Mouse (Mus musculus) forebrain, embryonic 12.5 days (tissue): Measurements from ENCODE around the gene St3gal4. TPM values are rescaled to one million over a fixed set of nuclear protein-coding genes. Genes with fewer than 3 reads are reported as not detected.

Experiments
- ATAC-seq: fragments of 200-750 bp; cut with Nextera tagmentation; 2 replicates; pipeline ENCODE4 v1.8.0; 2017; ENCODE audit warnings: moderate TSS enrichment; ENCODE audit not compliant: low FRiP score
- H3K27ac ChIP-seq: fragments of 300-500 bp; sonication (generic); 2 replicates; pipeline ENCODE4 v1.5.1; 2016; ENCODE audit warnings: mild to moderate bottlenecking
- H3K27me3 ChIP-seq: fragments of 300-500 bp; sonication (generic); 2 replicates; pipeline ENCODE4 v1.6.1; 2016; ENCODE audit warnings: mild to moderate bottlenecking
- H3K36me3 ChIP-seq: fragments of 300-500 bp; sonication (generic); replicated peaks from 2 replicates; pipeline ENCODE4 v1.6.1; 2016; ENCODE audit warnings: mild to moderate bottlenecking
- H3K4me1 ChIP-seq: fragments of 300-500 bp; sonication (generic); 2 replicates; pipeline ENCODE4 v1.6.1; 2016
- H3K4me2 ChIP-seq: fragments of 300-500 bp; sonication (generic); 2 replicates; pipeline ENCODE4 v1.6.1; 2016; ENCODE audit warnings: mild to moderate bottlenecking, moderate library complexity
- H3K4me3 ChIP-seq: fragments of 300-500 bp; sonication (generic); replicated peaks from 2 replicates; pipeline ENCODE4 v1.5.1; 2016; ENCODE audit warnings: mild to moderate bottlenecking
- H3K9ac ChIP-seq: fragments of 300-500 bp; sonication (generic); 2 replicates; pipeline ENCODE4 v1.6.1; 2016; ENCODE audit warnings: mild to moderate bottlenecking
- H3K9me3 ChIP-seq: fragments of 300-500 bp; sonication (generic); 2 replicates; pipeline ENCODE4 v1.6.1; 2016
- WGBS: fragments of 180-500 bp; shearing (Covaris S2); methylation state at CpG from one replicate; pipeline ENCODE4 v1.1.7; 2016; 5-methylcytosine and 5-hydroxymethylcytosine counted together
- polyA plus RNA-seq: library from polyadenylated mRNA; unstranded; fragments of >200 nt; fragmentation: Nextera tagmentation; extraction: Ambion mirVana; gene quantifications from 2 replicates; pipeline ENCODE4 v1.2.1, GENCODE M21; 2016

Gene St3gal4
- 9.9 and 12.1 TPM in 2 replicates for polyA plus RNA-seq

DNA sequence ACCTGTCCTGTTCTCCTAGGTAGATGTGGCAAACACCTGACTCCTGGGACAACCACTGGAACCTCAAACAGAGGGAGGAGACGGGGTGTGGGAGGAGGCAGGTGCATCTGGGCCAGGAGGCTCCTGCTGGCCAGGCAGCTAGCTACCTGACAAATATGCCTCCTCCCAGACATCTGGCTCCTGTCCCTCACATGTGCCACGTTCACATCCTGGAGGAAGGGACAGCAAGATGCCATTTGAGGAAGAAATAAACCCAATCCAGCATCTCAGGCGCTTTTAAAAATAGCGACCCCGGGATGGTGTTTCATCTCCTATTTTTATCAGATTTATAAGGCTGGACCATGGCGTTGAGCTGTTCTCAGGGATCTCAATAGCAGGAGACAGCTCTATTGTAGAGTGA is at the start of gene St3gal4:
St3gal4 (minus strand) TSS at position 101 of the 400 bp plus-strand sequence.
- no peak for ATAC-seq
- WGBS = 86% methylated on average over 6 of the region's 6 CpGs
- Histone ChIP-seq H3K4me2 (no peak within 1 kb of the TSS), H3K36me3 (peaks cover 4% of the 10 kb centered on the region), H3K4me3 (no peak within 1 kb of the TSS), H3K27me3 (no peaks in the 10 kb centered on the region), H3K9me3 (no peaks in the 10 kb centered on the region), H3K9ac (no peak within 1 kb of the TSS), H3K27ac (no peak within 1 kb of the TSS), H3K4me1 (peaks cover 22% of the 10 kb centered on the region)

DNA sequence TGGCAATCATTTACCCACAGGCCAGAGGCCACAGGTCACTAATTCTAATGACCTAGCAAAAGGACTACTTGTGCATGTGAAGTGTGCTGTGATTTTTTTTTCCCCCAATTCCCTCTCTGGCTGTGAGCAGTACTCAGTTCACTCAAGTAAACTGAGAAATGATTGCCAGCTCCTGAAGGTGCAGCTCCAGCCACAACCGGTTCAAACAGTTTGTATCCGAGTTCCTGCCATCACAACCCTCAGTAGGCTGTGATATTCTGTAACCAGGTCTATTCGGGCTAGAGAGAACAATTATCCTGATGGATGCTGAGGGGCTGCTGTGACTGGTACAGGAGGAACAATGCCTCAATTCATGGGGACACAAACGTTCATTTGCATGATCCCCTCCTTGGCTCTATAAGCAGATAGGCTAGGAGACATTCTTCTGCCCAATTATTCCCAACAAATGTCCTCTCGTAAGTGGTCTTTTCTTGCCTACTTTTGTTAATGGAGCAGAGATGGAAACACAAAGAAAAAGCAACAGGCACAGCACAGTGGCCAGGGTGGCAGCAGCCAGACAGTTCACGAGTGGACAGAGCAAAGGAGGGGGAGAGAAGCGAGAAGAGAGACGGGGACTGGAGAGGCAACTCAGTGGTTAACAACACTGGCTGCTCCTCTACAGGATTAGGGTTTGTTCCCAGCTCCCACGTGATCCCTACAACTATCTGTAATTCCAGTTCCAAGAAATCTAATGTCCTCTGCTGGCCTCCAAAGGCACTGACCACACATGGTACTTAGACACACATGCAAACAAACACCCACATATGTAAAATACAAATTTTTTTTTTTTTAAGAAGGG is 47.9 kb upstream of the St3gal4 start:
- Histone ChIP-seq H3K27me3 (no peaks in the 10 kb centered on the region; the same call in 1 of the 2 replicates), H3K4me2 (peak overlapping the region; percentile 9; the same call in 1 of the 2 replicates), H3K36me3 (peaks cover 15% of the 10 kb centered on the region), H3K4me3 (no peak overlapping the region), H3K4me1 (peaks cover 20% of the 10 kb centered on the region), H3K9me3 (no peaks in the 10 kb centered on the region), H3K9ac (no peak overlapping the region), H3K27ac (peak overlapping the region; percentile 81)
- WGBS = 6% methylated on average over 9 of the region's 9 CpGs
- peak; percentile 85 for ATAC-seq

DNA sequence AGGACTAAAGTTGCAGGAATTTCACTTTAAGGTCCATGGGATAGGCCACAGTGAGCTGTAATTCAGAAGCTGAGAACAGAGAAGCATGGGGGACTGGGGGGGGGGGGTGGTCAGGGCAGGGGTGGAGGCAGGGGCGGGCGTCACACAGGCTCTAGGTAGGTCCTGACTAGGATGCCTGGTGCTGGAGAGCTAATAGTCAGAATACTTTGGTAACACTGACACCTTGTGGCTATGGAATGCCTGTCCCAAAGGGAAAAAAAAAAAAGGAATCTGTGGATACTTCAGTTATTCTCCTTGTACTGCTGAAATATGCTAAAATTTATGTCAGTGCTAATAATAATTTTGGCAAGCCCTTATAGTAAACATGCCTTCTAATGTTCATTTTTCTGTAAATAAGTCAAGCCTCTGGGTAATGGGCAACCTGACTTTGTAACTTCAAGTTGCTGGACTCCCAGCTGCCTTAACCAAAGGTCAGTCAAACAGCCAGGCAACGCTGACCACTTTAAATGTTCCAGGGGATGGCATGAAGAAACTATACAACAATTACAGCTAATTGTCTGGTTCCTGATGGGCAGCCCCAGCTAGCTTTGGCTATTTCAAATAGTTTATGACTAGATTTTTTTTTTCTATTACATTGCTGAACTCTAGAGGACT is 47.2 kb upstream of the St3gal4 start:
- peaks cover 20% of the 10 kb centered on the region for H3K4me1 ChIP-seq
- H3K9ac ChIP-seq = no peak overlapping the region
- H3K36me3 ChIP-seq = peaks cover 15% of the 10 kb centered on the region
- H3K27me3 ChIP-seq = no peaks in the 10 kb centered on the region; the same call in 1 of the 2 replicates
- peak; percentile 66 for ATAC-seq
- H3K4me3 ChIP-seq = no peak overlapping the region
- H3K4me2 ChIP-seq = no peak overlapping the region
- 7% methylated on average over 3 of the region's 3 CpGs for WGBS
- peak overlapping the region; percentile 81 for H3K27ac ChIP-seq
- H3K9me3 ChIP-seq = no peaks in the 10 kb centered on the region

DNA sequence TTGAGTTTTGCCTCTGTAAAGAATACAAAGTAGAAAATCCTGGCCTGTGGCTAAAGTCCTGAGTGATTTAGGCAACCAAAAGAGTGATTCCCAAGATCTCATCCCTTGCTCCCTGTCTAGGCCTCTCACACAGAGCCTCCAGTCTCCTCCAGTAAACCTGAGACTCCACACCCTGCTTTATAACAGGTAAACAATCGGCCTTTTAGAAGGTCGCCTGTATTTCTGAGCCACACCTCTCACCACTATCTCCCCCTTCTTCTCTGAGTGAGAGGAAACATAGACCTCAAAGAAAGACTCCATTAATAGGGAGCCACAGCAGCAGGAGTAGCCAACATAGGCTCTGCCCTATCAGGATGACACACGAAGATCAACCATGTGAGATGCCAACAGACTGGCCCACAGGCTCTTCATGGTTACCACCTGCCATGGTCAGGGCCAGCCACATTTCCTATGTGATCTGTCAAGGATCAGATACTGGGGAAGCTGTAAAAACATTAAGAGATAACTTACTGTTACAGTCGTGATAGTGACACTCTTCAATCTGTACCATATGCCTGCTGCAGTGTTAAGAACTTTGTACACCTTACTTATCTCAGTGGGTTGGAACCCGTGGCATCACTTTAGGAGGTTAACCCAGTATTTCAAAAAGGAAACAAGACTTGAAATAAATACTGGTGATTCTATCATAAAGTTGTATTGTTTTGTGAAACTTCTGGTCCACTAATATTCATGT is 45.2 kb upstream of the St3gal4 start:
- Histone ChIP-seq H3K36me3 (peaks cover 4% of the 10 kb centered on the region; the same call in 1 of the 2 replicates), H3K9ac (no peak overlapping the region), H3K27me3 (no peaks in the 10 kb centered on the region; the same call in 1 of the 2 replicates), H3K9me3 (no peaks in the 10 kb centered on the region), H3K4me1 (peaks cover 20% of the 10 kb centered on the region), H3K4me3 (no peak overlapping the region), H3K27ac (no peak overlapping the region), H3K4me2 (no peak overlapping the region)
- no peak for ATAC-seq
- WGBS = 83% methylated on average over 5 of the region's 5 CpGs

DNA sequence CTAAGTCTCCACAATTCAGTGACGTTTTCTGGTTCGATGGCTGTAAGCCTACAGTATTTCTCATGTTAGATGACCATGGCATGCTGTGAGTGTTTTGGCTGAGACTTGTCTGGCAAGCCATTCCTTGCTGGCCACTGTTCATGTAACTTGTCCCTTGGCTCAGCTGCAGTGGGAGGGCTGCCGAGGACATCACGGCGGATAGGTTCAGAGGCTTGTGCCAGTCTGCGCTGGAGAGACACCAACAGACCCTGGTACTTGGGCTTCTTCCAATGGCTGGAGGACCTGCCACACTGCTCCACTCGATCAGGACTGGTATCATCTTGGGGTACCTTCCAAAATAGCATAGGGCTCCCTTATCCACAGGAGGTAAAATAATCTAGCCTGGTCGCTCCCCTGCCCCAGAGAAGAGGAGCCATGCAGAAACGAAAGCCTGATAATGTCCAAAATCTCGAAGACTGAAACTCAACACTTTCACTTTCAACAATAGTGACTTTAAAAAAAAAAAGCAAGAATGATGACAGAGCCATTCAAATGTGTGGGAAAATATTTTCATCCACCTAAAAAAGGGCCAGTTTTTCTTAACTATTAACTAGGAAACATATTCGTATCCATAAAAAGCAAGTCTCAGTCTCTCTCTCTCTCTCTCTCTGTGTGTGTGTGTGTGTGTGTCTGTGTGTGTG is 44.1 kb upstream of the St3gal4 start:
- no peaks in the 10 kb centered on the region for H3K9me3 ChIP-seq
- no peak overlapping the region for H3K4me2 ChIP-seq
- H3K27me3 ChIP-seq = no peaks in the 10 kb centered on the region; the same call in 1 of the 2 replicates
- ATAC-seq = no peak
- WGBS = 89% methylated on average over 11 of the region's 11 CpGs
- no peak overlapping the region for H3K9ac ChIP-seq
- no peak overlapping the region for H3K4me3 ChIP-seq
- no peaks in the 10 kb centered on the region; the same call in 1 of the 2 replicates for H3K36me3 ChIP-seq
- no peak overlapping the region for H3K27ac ChIP-seq
- H3K4me1 ChIP-seq = peaks cover 19% of the 10 kb centered on the region

DNA sequence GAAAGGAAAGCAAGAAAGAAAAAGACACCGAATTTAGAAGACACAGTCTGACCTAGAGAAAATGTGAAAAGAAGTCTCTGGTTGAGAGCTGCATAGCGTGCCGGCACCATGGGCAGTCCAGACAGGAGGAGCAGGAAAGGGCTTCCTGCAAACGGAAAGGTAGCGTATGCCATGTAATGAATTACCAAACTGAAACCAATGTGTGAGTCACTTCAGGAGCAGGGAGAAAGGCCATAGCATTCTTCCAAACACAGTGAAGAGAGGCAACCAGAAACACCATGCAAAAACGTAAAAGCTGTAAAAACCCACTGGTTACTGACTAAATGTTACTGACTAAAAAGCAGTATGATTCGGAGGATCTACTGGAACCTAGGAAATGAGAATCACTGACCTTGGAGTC is 42.7 kb upstream of the St3gal4 start:
- Histone ChIP-seq H3K27ac (no peak overlapping the region), H3K27me3 (no peaks in the 10 kb centered on the region; the same call in 1 of the 2 replicates), H3K9me3 (no peaks in the 10 kb centered on the region), H3K4me1 (peaks cover 5% of the 10 kb centered on the region), H3K4me2 (no peak overlapping the region), H3K36me3 (no peaks in the 10 kb centered on the region; the same call in 1 of the 2 replicates), H3K9ac (no peak overlapping the region), H3K4me3 (no peak overlapping the region)
- no peak for ATAC-seq
- WGBS = 91% methylated on average over 7 of the region's 7 CpGs

DNA sequence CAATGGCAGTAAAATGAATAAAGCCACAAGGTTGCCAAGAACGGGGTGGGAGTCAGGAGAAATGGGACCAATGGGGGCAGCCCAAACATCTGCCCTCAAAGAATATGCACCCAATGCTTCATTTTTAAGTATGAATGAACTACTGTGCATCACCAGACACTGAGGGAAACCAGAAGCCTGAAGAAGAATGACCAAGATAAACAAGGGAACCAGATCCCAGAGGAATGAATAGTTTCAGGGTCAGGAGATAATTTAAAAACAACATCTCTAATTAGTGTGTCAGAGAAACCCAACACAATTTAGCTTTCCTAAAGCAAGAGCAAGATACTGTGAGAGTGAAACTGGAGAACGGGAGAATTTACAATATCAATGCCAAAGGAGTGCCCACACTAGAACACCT is 41.6 kb upstream of the St3gal4 start:
- no peak for ATAC-seq
- Histone ChIP-seq H3K4me3 (no peak overlapping the region), H3K27me3 (no peaks in the 10 kb centered on the region; the same call in 1 of the 2 replicates), H3K9me3 (no peaks in the 10 kb centered on the region), H3K4me2 (no peak overlapping the region), H3K27ac (no peak overlapping the region), H3K4me1 (no peaks in the 10 kb centered on the region), H3K9ac (no peak overlapping the region), H3K36me3 (no peaks in the 10 kb centered on the region; the same call in 1 of the 2 replicates)
- 58% methylated on average over 2 of the region's 2 CpGs for WGBS

DNA sequence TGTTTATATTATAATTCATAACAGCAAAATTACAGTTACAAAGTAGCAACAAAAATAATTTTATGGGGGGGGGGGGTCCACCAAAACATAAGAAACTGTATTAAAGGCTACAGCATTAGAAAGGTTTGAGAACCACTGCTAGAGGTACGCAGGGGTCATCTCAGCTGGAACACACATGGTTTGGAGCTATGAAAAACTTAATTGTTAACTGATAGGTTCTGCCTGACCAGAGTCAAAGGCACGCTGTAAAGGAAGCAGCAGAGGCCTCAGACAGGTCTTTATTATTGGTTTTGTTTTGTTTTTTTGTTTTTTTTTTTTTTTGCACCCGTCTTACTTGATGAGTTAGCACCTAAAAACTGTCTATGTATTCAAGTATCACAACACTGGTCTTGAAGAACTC is 39.4 kb upstream of the St3gal4 start:
- no peak overlapping the region for H3K4me3 ChIP-seq
- no peak overlapping the region for H3K9ac ChIP-seq
- H3K27me3 ChIP-seq = no peaks in the 10 kb centered on the region
- H3K9me3 ChIP-seq = no peaks in the 10 kb centered on the region
- 83% methylated on average over 3 of the region's 3 CpGs for WGBS
- H3K4me2 ChIP-seq = no peak overlapping the region
- no peak for ATAC-seq
- no peak overlapping the region for H3K27ac ChIP-seq
- no peaks in the 10 kb centered on the region for H3K4me1 ChIP-seq
- no peaks in the 10 kb centered on the region; the same call in 1 of the 2 replicates for H3K36me3 ChIP-seq

DNA sequence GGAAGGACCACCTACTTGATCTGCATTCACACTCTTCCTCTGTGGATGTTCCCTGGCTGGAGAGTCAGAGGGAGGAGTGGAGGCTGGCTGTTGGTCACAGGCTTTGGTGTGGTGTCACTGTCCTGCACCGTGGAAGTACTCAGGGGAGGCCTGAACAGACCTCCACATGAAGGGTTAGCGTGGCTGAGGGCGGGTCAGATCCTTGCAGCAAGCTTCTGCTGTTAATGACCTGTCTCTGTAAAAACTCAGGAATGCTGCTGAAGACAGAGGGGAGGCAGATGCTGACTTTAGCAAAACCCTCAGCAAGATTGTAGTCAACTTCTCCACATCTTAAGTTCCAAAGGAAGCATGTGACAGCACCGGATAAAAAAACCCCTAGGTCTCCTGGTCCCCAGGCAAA is 37.8 kb upstream of the St3gal4 start:
- Histone ChIP-seq H3K36me3 (no peaks in the 10 kb centered on the region), H3K27me3 (no peaks in the 10 kb centered on the region), H3K9me3 (no peaks in the 10 kb centered on the region), H3K9ac (no peak overlapping the region), H3K27ac (no peak overlapping the region), H3K4me2 (no peak overlapping the region), H3K4me3 (no peak overlapping the region), H3K4me1 (no peaks in the 10 kb centered on the region)
- WGBS = 91% methylated on average over 4 of the region's 4 CpGs
- no peak for ATAC-seq

DNA sequence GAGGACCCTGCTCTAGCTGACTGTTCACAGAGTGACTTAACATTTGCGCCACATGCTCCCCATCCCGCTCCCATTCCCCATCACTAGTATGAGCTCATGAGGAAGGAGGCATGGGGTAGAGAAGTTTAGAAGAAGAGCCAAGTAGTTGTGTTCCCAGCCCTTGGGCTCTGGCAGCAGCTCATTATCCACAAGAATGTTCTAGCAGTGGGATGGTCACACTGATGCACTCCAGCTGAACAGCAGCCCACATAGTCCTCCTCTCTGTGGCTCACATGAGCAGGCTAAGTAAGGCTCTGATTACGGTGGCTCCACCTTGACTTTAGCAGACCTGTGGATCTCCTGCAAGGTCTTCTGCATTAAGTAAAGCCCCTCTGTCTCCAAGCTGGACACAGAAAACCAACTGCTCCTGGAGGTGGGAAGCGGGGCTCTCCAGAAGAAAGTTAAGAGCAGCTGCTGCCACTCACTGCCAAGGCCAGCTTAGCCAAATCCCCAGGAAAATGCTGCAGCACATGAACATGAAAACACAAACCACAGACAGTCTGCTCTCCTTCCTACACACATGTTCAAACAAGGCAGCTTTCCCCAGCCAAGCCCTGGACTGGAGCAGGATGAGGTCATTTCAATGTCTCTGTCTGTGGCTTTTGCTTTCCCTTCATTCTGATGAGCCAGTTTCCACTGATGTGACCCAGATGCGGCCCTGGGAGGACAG is 37.1 kb upstream of the St3gal4 start:
- no peak for ATAC-seq
- 94% methylated on average over 5 of the region's 5 CpGs for WGBS
- no peak overlapping the region for H3K9ac ChIP-seq
- H3K36me3 ChIP-seq = no peaks in the 10 kb centered on the region
- no peak overlapping the region for H3K4me2 ChIP-seq
- no peaks in the 10 kb centered on the region for H3K9me3 ChIP-seq
- H3K4me1 ChIP-seq = no peaks in the 10 kb centered on the region
- H3K27ac ChIP-seq = no peak overlapping the region
- no peaks in the 10 kb centered on the region for H3K27me3 ChIP-seq
- H3K4me3 ChIP-seq = no peak overlapping the region

DNA sequence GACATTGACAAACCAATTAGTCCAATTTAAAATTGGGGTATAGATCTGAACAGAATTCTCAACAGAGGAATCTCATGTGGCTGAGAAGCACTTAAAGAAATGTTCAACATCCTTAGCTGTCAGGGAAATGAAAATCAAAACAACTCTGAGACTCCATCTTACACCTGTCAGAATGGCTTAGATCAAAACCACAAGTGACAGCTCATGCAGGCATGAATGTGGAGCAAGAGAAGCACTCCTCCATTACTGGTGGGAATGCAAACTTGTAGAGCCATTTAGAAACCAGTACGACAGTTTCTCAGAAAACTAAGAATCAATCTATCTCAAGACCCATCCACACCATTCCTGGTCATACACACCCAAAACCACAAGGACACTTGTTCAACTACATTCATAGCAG is 33.9 kb upstream of the St3gal4 start:
- Histone ChIP-seq H3K9me3 (no peaks in the 10 kb centered on the region), H3K36me3 (no peaks in the 10 kb centered on the region), H3K4me3 (no peak overlapping the region), H3K4me1 (no peaks in the 10 kb centered on the region), H3K9ac (no peak overlapping the region), H3K27me3 (no peaks in the 10 kb centered on the region), H3K27ac (no peak overlapping the region), H3K4me2 (no peak overlapping the region)
- ATAC-seq = no peak
- WGBS = 94% methylated on average over 1 of the region's 1 CpGs
